Mouse (Mus musculus) forebrain, embryonic 10.5 days (tissue): ENCODE measurements around the gene Atp8b5. TPM values are rescaled to one million over a fixed set of nuclear protein-coding genes. Genes with fewer than 3 reads are reported as not detected.

Source experiments
- DNase-seq: peaks from one replicate; pipeline ENCODE4 v3.0.0-alpha.2; 2017; ENCODE audit warnings: low spot score; ENCODE audit errors: extremely low spot score
- H3K27ac ChIP-seq: fragments of 300-500 bp; sonication (generic); 2 replicates; pipeline ENCODE4 v1.5.1; 2016; ENCODE audit warnings: mild to moderate bottlenecking
- H3K27me3 ChIP-seq: fragments of 300-500 bp; sonication (generic); 2 replicates; pipeline ENCODE4 v1.6.1; 2016; ENCODE audit warnings: mild to moderate bottlenecking; ENCODE audit not compliant: poor library complexity, severe bottlenecking
- H3K36me3 ChIP-seq: fragments of 300-500 bp; sonication (generic); replicated peaks from 2 replicates; pipeline ENCODE4 v1.6.1; 2016; ENCODE audit warnings: mild to moderate bottlenecking, moderate library complexity
- H3K4me1 ChIP-seq: fragments of 300-500 bp; sonication (generic); 2 replicates; pipeline ENCODE4 v1.6.1; 2016
- H3K4me3 ChIP-seq: fragments of 300-500 bp; sonication (generic); 2 replicates; pipeline ENCODE4 v1.5.1; 2016; ENCODE audit warnings: mild to moderate bottlenecking, moderate library complexity
- H3K9me3 ChIP-seq: fragments of 300-500 bp; sonication (generic); 2 replicates; pipeline ENCODE4 v1.6.1; 2016; ENCODE audit warnings: mild to moderate bottlenecking, moderate library complexity
- WGBS: fragments of 180-500 bp; shearing (Covaris S2); methylation state at CpG from one replicate; pipeline ENCODE4 v1.1.7; 2016; 5-methylcytosine and 5-hydroxymethylcytosine counted together
- polyA plus RNA-seq: library from polyadenylated mRNA; unstranded; fragments of >200 nt; fragmentation: Nextera tagmentation; extraction: Ambion mirVana; gene quantifications from 2 replicates; pipeline ENCODE4 v1.2.1, GENCODE M21; 2016

Gene Atp8b5
- polyA plus RNA-seq, 1 experiment from 2014 or later, result 0.32 TPM

DNA sequence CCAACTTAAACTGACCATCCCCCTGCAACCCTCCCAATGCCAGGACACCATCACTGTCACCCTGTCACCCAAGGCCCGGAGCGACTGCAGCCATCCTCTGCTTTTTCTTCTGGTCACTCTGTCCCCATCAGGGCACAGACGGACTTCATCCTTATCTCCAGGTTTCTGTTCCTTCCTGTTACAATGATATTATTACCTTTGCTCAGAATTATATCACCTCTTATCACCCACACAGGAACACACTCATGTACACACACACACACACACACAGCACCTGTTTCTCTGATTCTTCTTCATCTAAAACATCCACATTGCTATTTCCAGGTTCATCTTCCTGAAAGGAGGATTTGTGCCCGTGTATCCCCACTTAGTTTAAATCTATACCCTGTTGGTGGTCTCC is 107.3 kb downstream of the Atp8b5 start:
- 89% methylated on average over 4 of the region's 4 CpGs for WGBS

GRCm38 (mm10) chr4:43379601-43380000 is 112.6 kb downstream of the Atp8b5 start:
- Histone ChIP-seq H3K4me1 (peaks cover 21% of the 10 kb centered on the region), H3K27ac (no peak overlapping the region), H3K4me3 (no peak overlapping the region), H3K27me3 (peaks cover 31% of the 10 kb centered on the region), H3K36me3 (no peaks in the 10 kb centered on the region), H3K9me3 (no peaks in the 10 kb centered on the region)
- DNase-seq, result no peak
- 94% methylated on average over 6 of the region's 6 CpGs for WGBS

More for the DNA sequence above, 107.3 kb downstream of the Atp8b5 start:
- no peaks in the 10 kb centered on the region for H3K36me3 ChIP-seq
- no peak overlapping the region for H3K27ac ChIP-seq
- H3K4me3 ChIP-seq, result no peak overlapping the region
- no peak for DNase-seq
- H3K4me1 ChIP-seq, result no peaks in the 10 kb centered on the region
- no peaks in the 10 kb centered on the region for H3K9me3 ChIP-seq
- H3K27me3 ChIP-seq, result no peaks in the 10 kb centered on the region

- Histone ChIP-seq H3K4me3 (peak overlapping the region; percentile 80), H3K9me3 (no peaks in the 10 kb centered on the region), H3K27me3 (peaks cover 31% of the 10 kb centered on the region), H3K4me1 (peaks cover 21% of the 10 kb centered on the region), H3K36me3 (no peaks in the 10 kb centered on the region), H3K27ac (no peak overlapping the region)
- 63% methylated on average over 10 of the region's 10 CpGs for WGBS
- DNase-seq, result no peak
Measured at GRCm38 (mm10) chr4:43380951-43381350, 114.0 kb downstream of the Atp8b5 start.

DNA sequence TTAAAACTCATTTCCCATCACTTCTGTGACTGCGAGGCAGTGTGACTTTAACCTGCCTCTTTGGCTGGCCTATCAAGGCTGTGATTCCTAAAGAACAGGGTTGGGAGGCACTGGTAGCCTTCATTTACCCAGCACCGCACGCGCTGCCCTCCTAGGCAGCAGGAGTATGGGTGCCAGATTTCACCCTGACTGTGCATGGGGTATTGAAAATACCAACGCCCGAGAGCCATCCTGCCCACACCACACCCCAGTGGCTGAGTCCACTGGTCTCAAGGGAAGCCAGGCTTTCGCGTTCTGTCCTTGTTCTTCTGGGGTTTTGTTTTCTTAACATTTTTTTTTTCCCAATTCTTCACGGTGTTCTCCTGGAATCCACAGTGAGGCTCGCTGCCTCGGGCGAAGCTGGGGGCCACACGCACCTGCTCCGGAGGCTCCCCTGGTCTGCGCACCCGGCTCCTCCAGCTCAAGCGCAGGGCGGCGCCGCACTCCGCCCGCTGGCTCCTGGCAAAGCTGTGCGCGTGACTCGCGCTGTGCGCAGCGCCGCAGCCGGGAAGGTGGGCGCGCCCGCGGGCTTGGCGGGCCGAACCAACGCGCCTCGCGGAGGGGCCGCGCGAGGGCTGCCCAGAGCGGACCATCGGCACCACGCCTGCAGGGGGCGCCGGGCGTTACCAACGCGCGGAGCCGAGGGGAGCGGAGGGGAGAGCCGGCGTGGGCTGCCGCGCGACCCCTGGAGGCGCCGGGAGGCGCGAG is 114.6 kb downstream of the Atp8b5 start, which contains the start of gene Rusc2:
Gene Rusc2 (plus strand): TSS at position 572 of the 747 bp plus-strand sequence.
- DNase-seq, result peak; percentile 73
- Histone ChIP-seq H3K4me3 (peak within 1 kb of the TSS; percentile 80), H3K27ac (peak within 1 kb of the TSS; percentile 87), H3K9me3 (no peaks in the 10 kb centered on the region), H3K27me3 (peaks cover 31% of the 10 kb centered on the region), H3K4me1 (peaks cover 21% of the 10 kb centered on the region), H3K36me3 (no peaks in the 10 kb centered on the region)
- 1% methylated on average over 63 of the region's 63 CpGs for WGBS

GRCm38 (mm10) chr4:43382155-43383020 is 115.4 kb downstream of the Atp8b5 start:
- 7% methylated on average over 32 of the region's 33 CpGs for WGBS
- Histone ChIP-seq H3K36me3 (no peaks in the 10 kb centered on the region), H3K27me3 (peaks cover 31% of the 10 kb centered on the region), H3K9me3 (no peaks in the 10 kb centered on the region), H3K4me3 (peak overlapping the region; percentile 80), H3K4me1 (peaks cover 21% of the 10 kb centered on the region), H3K27ac (peak overlapping the region; percentile 87)
- DNase-seq, result no peak

- H3K27me3 ChIP-seq, result peaks cover 31% of the 10 kb centered on the region
- 80% methylated on average over 11 of the region's 11 CpGs for WGBS
- H3K36me3 ChIP-seq, result no peaks in the 10 kb centered on the region
- H3K4me1 ChIP-seq, result peaks cover 21% of the 10 kb centered on the region
- no peaks in the 10 kb centered on the region for H3K9me3 ChIP-seq
- no peak for DNase-seq
- no peak overlapping the region; the same call in 1 of the 2 replicates for H3K4me3 ChIP-seq
- H3K27ac ChIP-seq, result no peak overlapping the region
Measured at GRCm38 (mm10) chr4:43383246-43384082, 116.5 kb downstream of the Atp8b5 start.

GRCm38 (mm10) chr4:43384083-43384460 is 117.1 kb downstream of the Atp8b5 start:
- peaks cover 21% of the 10 kb centered on the region for H3K4me1 ChIP-seq
- H3K36me3 ChIP-seq, result no peaks in the 10 kb centered on the region
- H3K27ac ChIP-seq, result no peak overlapping the region
- WGBS, result 85% methylated on average over 5 of the region's 5 CpGs
- H3K9me3 ChIP-seq, result no peaks in the 10 kb centered on the region
- H3K27me3 ChIP-seq, result peaks cover 31% of the 10 kb centered on the region
- no peak for DNase-seq
- H3K4me3 ChIP-seq, result no peak overlapping the region

GRCm38 (mm10) chr4:43384541-43384940 is 117.6 kb downstream of the Atp8b5 start:
- Histone ChIP-seq H3K27ac (no peak overlapping the region), H3K4me3 (no peak overlapping the region), H3K36me3 (no peaks in the 10 kb centered on the region), H3K9me3 (no peaks in the 10 kb centered on the region), H3K4me1 (peaks cover 21% of the 10 kb centered on the region), H3K27me3 (peaks cover 29% of the 10 kb centered on the region)
- no peak for DNase-seq
- WGBS, result 91% methylated on average over 3 of the region's 3 CpGs

DNA sequence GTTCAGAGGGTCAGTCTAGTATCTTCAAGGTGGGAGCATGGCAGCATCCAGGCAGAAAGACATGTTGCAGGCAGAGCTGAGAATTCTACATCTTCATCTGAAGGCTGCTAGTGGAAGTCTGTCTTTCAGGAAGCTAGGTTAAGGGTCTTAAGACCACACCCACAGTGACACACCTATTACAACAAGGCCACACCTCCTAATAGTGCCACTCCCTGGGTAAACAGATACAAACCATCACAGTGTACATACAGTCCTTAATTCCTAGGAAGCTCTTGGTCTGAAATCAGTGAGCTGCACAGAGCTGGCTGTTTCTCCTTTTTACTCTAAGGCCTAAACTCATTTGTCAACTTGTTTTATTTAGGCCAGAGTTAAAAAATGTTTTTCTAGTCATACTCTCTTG is 120.0 kb downstream of the Atp8b5 start:
- Histone ChIP-seq H3K4me3 (no peak overlapping the region), H3K27ac (no peak overlapping the region), H3K27me3 (peaks cover 8% of the 10 kb centered on the region), H3K9me3 (no peaks in the 10 kb centered on the region), H3K36me3 (no peaks in the 10 kb centered on the region), H3K4me1 (peaks cover 21% of the 10 kb centered on the region)
- no peak for DNase-seq

DNA sequence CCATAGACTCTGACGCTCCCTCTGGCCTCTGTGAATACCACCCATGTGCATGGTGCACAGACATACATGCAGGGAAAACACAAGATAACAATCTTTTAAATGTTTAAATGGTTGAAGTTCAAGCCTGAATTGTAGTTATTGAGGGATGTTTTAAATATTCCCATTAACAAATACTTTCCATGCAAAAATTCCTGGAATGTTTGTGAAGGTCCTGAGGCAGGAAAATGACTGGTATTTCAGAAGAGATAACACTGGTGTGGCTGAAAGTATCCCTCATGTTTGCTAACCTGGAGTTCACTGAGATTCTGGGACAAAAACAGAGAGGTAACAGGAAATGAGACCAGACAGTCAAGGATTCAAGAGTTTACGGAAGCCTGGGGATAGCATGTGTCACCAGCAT is 122.4 kb downstream of the Atp8b5 start:
- WGBS, result 85% methylated on average over 2 of the region's 2 CpGs
- Histone ChIP-seq H3K27me3 (no peaks in the 10 kb centered on the region), H3K27ac (no peak overlapping the region), H3K36me3 (no peaks in the 10 kb centered on the region), H3K4me1 (peaks cover 17% of the 10 kb centered on the region), H3K9me3 (no peaks in the 10 kb centered on the region), H3K4me3 (no peak overlapping the region)
- no peak for DNase-seq

DNA sequence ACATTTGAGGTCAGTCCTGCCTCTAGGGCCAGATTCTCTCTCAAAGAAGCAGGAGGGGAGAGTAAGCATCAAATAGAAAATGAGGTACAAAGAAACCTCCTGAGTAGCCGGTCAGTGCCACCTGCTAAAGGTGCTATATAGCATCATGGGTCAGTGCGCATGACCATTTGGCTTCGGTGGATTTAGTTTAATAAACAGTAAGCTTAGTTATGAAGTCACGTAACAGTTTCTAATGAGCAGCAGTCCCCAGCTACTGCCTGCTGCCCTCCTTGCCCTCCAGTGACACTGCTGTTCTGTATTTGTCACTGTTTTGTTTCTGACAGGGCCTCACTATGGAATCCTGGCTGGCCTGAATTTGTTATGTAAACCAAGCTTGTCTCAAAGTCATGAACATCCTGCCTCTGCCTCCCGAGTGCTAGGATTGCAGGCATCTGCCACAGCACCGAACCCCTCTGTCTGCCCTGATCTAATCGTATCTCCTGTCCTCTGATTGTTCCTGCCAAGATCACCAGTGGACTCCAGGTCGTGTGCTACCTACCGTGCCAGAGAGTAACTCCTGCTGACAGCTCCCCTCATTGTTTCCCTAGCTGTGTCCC is 123.0 kb downstream of the Atp8b5 start:
- 72% methylated on average over 9 of the region's 9 CpGs for WGBS
- no peak for DNase-seq
- Histone ChIP-seq H3K36me3 (no peaks in the 10 kb centered on the region), H3K4me3 (no peak overlapping the region), H3K4me1 (peaks cover 22% of the 10 kb centered on the region), H3K27me3 (no peaks in the 10 kb centered on the region), H3K9me3 (no peaks in the 10 kb centered on the region), H3K27ac (no peak overlapping the region)

DNA sequence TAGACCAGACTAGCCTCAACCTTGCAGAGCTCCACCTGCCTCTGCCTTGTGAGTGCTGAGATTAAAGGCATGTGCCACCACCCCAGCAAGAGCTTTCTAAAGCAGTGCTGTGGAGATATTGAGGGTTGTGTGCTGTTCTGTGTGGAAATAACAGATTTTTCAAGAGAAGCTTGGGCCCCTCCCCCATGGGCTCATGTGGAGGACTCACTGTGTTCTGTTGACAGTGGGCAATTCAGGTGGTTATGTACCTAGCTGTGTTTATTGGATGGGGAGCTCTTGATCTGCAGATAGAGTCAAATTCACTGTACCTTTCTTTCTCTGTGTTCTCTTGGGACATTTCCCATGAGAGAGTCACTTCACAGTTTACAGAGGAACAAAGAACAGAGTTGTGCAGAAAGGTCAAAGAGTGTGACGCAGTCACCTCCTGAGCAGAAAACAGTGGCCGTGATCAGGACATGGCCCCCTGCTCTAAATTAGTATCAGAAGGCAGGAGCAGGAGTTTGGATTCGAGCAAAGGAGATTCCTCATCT is 124.6 kb downstream of the Atp8b5 start:
- H3K36me3 ChIP-seq, result no peaks in the 10 kb centered on the region
- H3K27me3 ChIP-seq, result no peaks in the 10 kb centered on the region
- no peak for DNase-seq
- no peaks in the 10 kb centered on the region for H3K9me3 ChIP-seq
- H3K4me1 ChIP-seq, result peaks cover 23% of the 10 kb centered on the region
- 70% methylated on average over 3 of the region's 3 CpGs for WGBS
- no peak overlapping the region for H3K4me3 ChIP-seq
- H3K27ac ChIP-seq, result no peak overlapping the region
